Mouse (Mus musculus) splenic B cell, adult 2 months (primary cell): ENCODE data around the gene Ano6.

Experiments
- DNase-seq: peaks from one replicate; pipeline ENCODE4 v3.0.0-alpha.2; 2011; ENCODE audit warnings: low read depth, low spot score
- H3K27me3 ChIP-seq: 2 replicates; pipeline ENCODE4 v1.6.1; 2012; ENCODE audit warnings: mild to moderate bottlenecking, low read length, moderate library complexity, mixed read lengths; ENCODE audit not compliant: control insufficient read depth, poor library complexity, insufficient read depth, severe bottlenecking
- H3K36me3 ChIP-seq: 2 replicates; pipeline ENCODE4 v1.6.1; 2012; ENCODE audit warnings: mild to moderate bottlenecking, low read length, moderate library complexity, mixed read lengths; ENCODE audit not compliant: control insufficient read depth, poor library complexity, insufficient read depth, severe bottlenecking

Ano6 gene

GRCm38 (mm10) chr15:95759857-95760256 lies 30.8 kb upstream of the Ano6 start:
- Histone ChIP-seq H3K27me3 (no peaks in the 10 kb centered on the region), H3K36me3 (no peaks in the 10 kb centered on the region)
- DNase-seq = no peak

GRCm38 (mm10) chr15:95761420-95761819 lies 29.2 kb upstream of the Ano6 start:
- no peaks in the 10 kb centered on the region for H3K36me3 ChIP-seq
- H3K27me3 ChIP-seq = no peaks in the 10 kb centered on the region
- DNase-seq = no peak

- Histone ChIP-seq H3K27me3 (no peaks in the 10 kb centered on the region), H3K36me3 (no peaks in the 10 kb centered on the region)
- DNase-seq = peak; percentile 75
Observed at GRCm38 (mm10) chr15:95762661-95763303, 27.9 kb upstream of the Ano6 start.

GRCm38 (mm10) chr15:95763464-95763863 lies 27.2 kb upstream of the Ano6 start:
- Histone ChIP-seq H3K27me3 (no peaks in the 10 kb centered on the region), H3K36me3 (no peaks in the 10 kb centered on the region)
- DNase-seq = no peak

DNA sequence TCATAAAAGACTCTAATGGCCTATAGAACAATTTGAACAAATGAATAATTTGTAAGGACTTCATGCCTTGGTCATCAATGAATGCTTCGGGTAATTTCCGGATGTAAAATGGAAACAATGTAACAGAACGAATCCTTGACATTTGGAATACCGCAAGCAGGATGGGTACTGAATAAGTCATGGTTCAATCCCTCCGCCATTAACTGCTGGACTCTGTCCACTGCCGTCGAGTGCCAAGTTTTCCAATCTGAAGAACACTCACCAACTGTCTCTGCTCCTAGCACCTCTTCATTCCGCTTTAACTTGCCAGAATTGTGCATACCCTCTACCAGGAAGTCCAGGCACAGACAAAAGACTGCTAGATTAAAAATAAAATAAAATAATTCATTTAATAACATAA lies 25.4 kb upstream of the Ano6 start:
- no peak for DNase-seq
- Histone ChIP-seq H3K36me3 (no peaks in the 10 kb centered on the region), H3K27me3 (no peaks in the 10 kb centered on the region)

DNA sequence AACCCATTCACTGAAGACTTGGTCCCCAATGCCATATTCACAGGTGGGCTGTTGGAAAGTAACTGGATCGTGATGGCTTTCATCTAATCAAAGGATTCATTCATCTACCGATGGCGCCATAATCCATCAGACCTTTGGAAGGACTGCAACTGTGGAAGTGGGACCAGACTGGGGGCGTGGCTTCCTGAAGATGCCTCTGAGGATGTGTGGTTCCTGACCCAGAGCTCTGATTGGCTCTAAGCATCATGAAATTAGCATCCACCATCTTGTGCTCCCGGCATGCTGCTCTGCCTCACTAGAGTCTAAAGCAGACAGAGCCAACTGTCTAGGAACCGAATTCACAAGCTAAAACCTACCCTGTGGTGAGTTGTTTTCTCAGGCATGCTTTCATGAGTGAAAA lies 24.7 kb upstream of the Ano6 start:
- Histone ChIP-seq H3K36me3 (no peaks in the 10 kb centered on the region), H3K27me3 (no peaks in the 10 kb centered on the region)
- no peak for DNase-seq

DNA sequence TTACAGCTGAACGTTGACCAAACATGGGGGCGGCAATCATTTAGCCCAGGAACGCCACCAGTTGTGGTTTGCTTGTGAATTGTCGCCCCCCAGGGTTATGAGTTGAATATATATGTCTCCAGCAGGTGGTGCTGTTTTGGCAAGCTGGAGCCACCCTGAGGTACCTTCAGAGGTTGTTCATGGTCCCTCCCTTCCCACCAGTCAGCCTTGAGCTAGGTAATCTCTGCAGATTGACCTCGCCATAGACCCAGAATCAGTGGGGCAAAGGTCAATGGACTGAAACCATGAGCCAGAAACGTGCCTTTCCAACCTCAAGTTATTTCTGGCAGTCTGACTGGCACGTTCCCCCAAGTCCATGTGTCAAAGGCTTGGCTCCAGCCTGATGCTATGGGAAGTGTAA lies 22.8 kb upstream of the Ano6 start:
- Histone ChIP-seq H3K36me3 (no peaks in the 10 kb centered on the region), H3K27me3 (no peaks in the 10 kb centered on the region)
- DNase-seq = peak; percentile 48

- DNase-seq = no peak
- H3K27me3 ChIP-seq = no peaks in the 10 kb centered on the region
- no peaks in the 10 kb centered on the region for H3K36me3 ChIP-seq
Observed at GRCm38 (mm10) chr15:95768703-95769102, 21.9 kb upstream of the Ano6 start.

GRCm38 (mm10) chr15:95769576-95769975 lies 21.1 kb upstream of the Ano6 start:
- Histone ChIP-seq H3K27me3 (no peaks in the 10 kb centered on the region), H3K36me3 (no peaks in the 10 kb centered on the region)
- DNase-seq = no peak

DNA sequence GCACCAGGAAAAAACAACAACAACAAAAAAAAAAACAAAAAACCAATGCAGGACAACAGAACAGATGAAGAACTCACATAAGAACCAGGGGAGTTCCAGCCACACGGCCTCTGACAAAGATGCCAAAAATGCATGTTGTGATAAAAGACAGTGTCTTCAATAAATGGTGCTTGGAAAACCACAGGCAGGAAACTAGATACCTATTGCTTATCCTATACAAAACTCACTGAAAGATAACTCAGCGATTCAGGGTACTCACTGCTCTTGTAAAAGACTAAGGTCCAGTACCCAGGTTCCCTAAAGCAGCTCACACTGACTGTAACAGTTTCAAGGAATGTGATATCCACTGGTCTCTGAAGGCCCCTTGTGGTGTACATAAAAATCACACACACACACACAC lies 20.3 kb upstream of the Ano6 start:
- H3K27me3 ChIP-seq = no peaks in the 10 kb centered on the region
- H3K36me3 ChIP-seq = no peaks in the 10 kb centered on the region
- no peak for DNase-seq

GRCm38 (mm10) chr15:95772374-95772773 lies 18.3 kb upstream of the Ano6 start:
- no peaks in the 10 kb centered on the region for H3K36me3 ChIP-seq

GRCm38 (mm10) chr15:95772861-95773836 lies 17.5 kb upstream of the Ano6 start:
- peak; percentile 86 for DNase-seq
- H3K36me3 ChIP-seq = no peaks in the 10 kb centered on the region
- H3K27me3 ChIP-seq = no peaks in the 10 kb centered on the region

More at GRCm38 (mm10) chr15:95772374-95772773, 18.3 kb upstream of the Ano6 start:
- H3K27me3 ChIP-seq = no peaks in the 10 kb centered on the region
- no peak for DNase-seq

- DNase-seq = no peak
- no peaks in the 10 kb centered on the region for H3K27me3 ChIP-seq
- H3K36me3 ChIP-seq = no peaks in the 10 kb centered on the region
Observed at GRCm38 (mm10) chr15:95774197-95774596, 16.4 kb upstream of the Ano6 start.

DNA sequence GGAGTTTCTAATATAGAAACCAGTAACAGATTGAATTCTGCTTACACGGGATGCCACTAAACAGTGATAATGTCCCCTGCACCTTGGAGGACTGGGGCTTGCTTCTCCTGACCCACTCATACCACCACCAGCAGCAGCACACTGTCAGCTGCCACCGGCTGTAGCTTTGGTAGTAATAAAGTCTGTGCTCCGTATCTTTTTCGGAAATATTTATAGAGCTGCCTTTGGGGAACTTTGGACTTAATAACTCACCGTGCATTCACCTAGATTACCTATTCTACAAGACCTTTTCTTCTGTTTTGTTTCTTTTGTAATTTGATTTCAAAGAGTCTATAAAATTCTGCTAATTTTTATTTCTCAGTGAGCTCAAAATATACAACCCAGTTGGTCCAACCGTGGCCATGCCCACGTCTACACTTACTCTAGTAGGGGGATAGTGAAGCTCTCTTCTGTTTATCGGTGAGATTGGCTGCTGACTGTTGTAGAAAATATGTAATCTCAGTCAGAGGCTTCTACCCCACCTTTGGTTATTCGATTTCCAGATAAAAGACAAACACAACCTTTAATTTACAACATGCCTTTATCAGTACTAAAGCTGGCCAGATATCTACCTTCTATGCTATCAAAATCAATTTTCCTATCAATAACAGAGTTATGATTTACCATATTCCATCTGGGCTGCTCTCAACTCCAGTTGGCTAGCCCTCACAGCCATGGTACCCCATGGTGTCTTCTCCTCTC lies 15.8 kb upstream of the Ano6 start:
- no peak for DNase-seq
- no peaks in the 10 kb centered on the region for H3K27me3 ChIP-seq
- H3K36me3 ChIP-seq = no peaks in the 10 kb centered on the region

- DNase-seq = no peak
- H3K27me3 ChIP-seq = no peaks in the 10 kb centered on the region
- no peaks in the 10 kb centered on the region for H3K36me3 ChIP-seq
Observed at GRCm38 (mm10) chr15:95777743-95778142, 12.9 kb upstream of the Ano6 start.
